Mouse (Mus musculus) stomach, postnatal 0 days (tissue): ENCODE results near the gene Klra6.
"Not testable (repeated sequence)": the region's sequence is repeated elsewhere in the genome, so short reads cannot be mapped to it uniquely, and the experiment has no call there.

Experiments
- CTCF ChIP-seq: IDR thresholded peaks from 2 replicates; pipeline ENCODE4 v1.5.1; 2016; ENCODE audit warnings: antibody characterized with exemption, low read depth, mild to moderate bottlenecking, moderate library complexity
- EP300 ChIP-seq: optimal IDR thresholded peaks from 2 replicates; pipeline ENCODE3; 2016; ENCODE audit warnings: antibody characterized with exemption

GRCm38 (mm10) chr6:130067171-130067570 lies 40.4 kb upstream of the Klra6 start, which contains the start of gene Klra4:
- TF ChIP-seq CTCF, EP300: not testable (repeated sequence)
